Mouse (Mus musculus) hindbrain, embryonic 15.5 days (tissue): Measurements from ENCODE around the gene Mms19. TPM values are rescaled to one million over a fixed set of nuclear protein-coding genes. Genes with fewer than 3 reads are reported as not detected.

Experiments
- ATAC-seq: fragments of 200-750 bp; cut with Nextera tagmentation; 2 replicates; pipeline ENCODE4 v1.8.0; 2017; ENCODE audit warnings: low read depth, moderate number of reproducible peaks, moderate TSS enrichment; ENCODE audit not compliant: low FRiP score
- H3K27ac ChIP-seq: fragments of 300-500 bp; sonication (generic); replicated peaks from 2 replicates; pipeline ENCODE4 v1.5.1; 2015; ENCODE audit warnings: mild to moderate bottlenecking, inconsistent platforms
- H3K27me3 ChIP-seq: fragments of 300-500 bp; sonication (generic); 2 replicates; pipeline ENCODE4 v1.6.1; 2015; ENCODE audit warnings: control low read depth, inconsistent platforms
- H3K36me3 ChIP-seq: fragments of 300-500 bp; sonication (generic); 2 replicates; pipeline ENCODE4 v1.6.1; 2015; ENCODE audit warnings: control low read depth, inconsistent platforms
- H3K4me1 ChIP-seq: fragments of 300-500 bp; sonication (generic); replicated peaks from 2 replicates; pipeline ENCODE4 v1.6.1; 2015; ENCODE audit warnings: control low read depth, inconsistent platforms
- H3K4me2 ChIP-seq: fragments of 300-500 bp; sonication (generic); 2 replicates; pipeline ENCODE4 v1.6.1; 2015; ENCODE audit warnings: moderate library complexity, mild to moderate bottlenecking, inconsistent platforms
- H3K4me3 ChIP-seq: fragments of 300-500 bp; sonication (generic); 2 replicates; pipeline ENCODE4 v1.5.1; 2015; ENCODE audit warnings: mild to moderate bottlenecking, inconsistent platforms
- H3K9ac ChIP-seq: fragments of 300-500 bp; sonication (generic); 2 replicates; pipeline ENCODE4 v1.6.1; 2015; ENCODE audit warnings: inconsistent platforms
- H3K9me3 ChIP-seq: fragments of 300-500 bp; sonication (generic); 2 replicates; pipeline ENCODE4 v1.6.1; 2016; ENCODE audit warnings: control low read depth, inconsistent platforms
- WGBS: fragments of 180-500 bp; shearing (Covaris S2); methylation state at CpG from one replicate; pipeline ENCODE4 v1.1.7; 2015; 5-methylcytosine and 5-hydroxymethylcytosine counted together
- polyA plus RNA-seq: library from polyadenylated mRNA; unstranded; fragments of >200 nt; fragmentation: Nextera tagmentation; extraction: Ambion mirVana; gene quantifications from 2 replicates; pipeline ENCODE4 v1.2.1, GENCODE M21; 2015

Mms19 gene
- polyA plus RNA-seq, 1 experiment from 2014 or later = 33.4 TPM

GRCm38 (mm10) chr19:41973891-41974794 lies 6.8 kb downstream of the Mms19 start:
- no peak overlapping the region for H3K4me3 ChIP-seq
- ATAC-seq = peak; percentile 56; the same call in 1 of the 2 replicates
- no peaks in the 10 kb centered on the region for H3K27me3 ChIP-seq
- H3K36me3 ChIP-seq = peaks cover 5% of the 10 kb centered on the region; the same call in 1 of the 2 replicates
- H3K4me2 ChIP-seq = no peak overlapping the region
- H3K9ac ChIP-seq = no peak overlapping the region
- 50% methylated on average over 13 of the region's 13 CpGs for WGBS
- no peaks in the 10 kb centered on the region for H3K9me3 ChIP-seq
- peak overlapping the region; percentile 6; the same call in 1 of the 2 replicates for H3K27ac ChIP-seq
- H3K4me1 ChIP-seq = peaks cover 13% of the 10 kb centered on the region

- peaks cover 32% of the 10 kb centered on the region for H3K36me3 ChIP-seq
- no peak overlapping the region for H3K9ac ChIP-seq
- 95% methylated on average over 7 of the region's 7 CpGs for WGBS
- H3K4me1 ChIP-seq = peaks cover 10% of the 10 kb centered on the region
- no peaks in the 10 kb centered on the region for H3K27me3 ChIP-seq
- no peak overlapping the region for H3K4me3 ChIP-seq
- H3K9me3 ChIP-seq = no peaks in the 10 kb centered on the region
- H3K27ac ChIP-seq = no peak overlapping the region
- H3K4me2 ChIP-seq = no peak overlapping the region
- no peak for ATAC-seq
These were observed 11.3 kb downstream of the Mms19 start for GRCm38 (mm10) chr19:41969618-41970017.

- H3K9ac ChIP-seq = no peak overlapping the region
- no peak overlapping the region for H3K4me2 ChIP-seq
- H3K9me3 ChIP-seq = no peaks in the 10 kb centered on the region
- no peaks in the 10 kb centered on the region for H3K4me1 ChIP-seq
- no peak for ATAC-seq
- H3K36me3 ChIP-seq = peaks cover 72% of the 10 kb centered on the region
- no peak overlapping the region for H3K4me3 ChIP-seq
- no peak overlapping the region for H3K27ac ChIP-seq
- 95% methylated on average over 3 of the region's 3 CpGs for WGBS
- no peaks in the 10 kb centered on the region for H3K27me3 ChIP-seq
These were observed 27.4 kb downstream of the Mms19 start for GRCm38 (mm10) chr19:41953574-41953973.

GRCm38 (mm10) chr19:41952287-41952686 lies 28.7 kb downstream of the Mms19 start:
- Histone ChIP-seq H3K9ac (no peak overlapping the region), H3K4me3 (no peak overlapping the region), H3K27me3 (no peaks in the 10 kb centered on the region), H3K4me2 (no peak overlapping the region), H3K36me3 (peaks cover 77% of the 10 kb centered on the region), H3K9me3 (no peaks in the 10 kb centered on the region), H3K4me1 (no peaks in the 10 kb centered on the region), H3K27ac (no peak overlapping the region)
- 76% methylated on average over 4 of the region's 4 CpGs for WGBS
- no peak for ATAC-seq

GRCm38 (mm10) chr19:41943841-41944240 lies 37.1 kb downstream of the Mms19 start:
- Histone ChIP-seq H3K4me3 (no peak overlapping the region), H3K9ac (no peak overlapping the region), H3K27ac (no peak overlapping the region), H3K4me1 (no peaks in the 10 kb centered on the region), H3K9me3 (no peaks in the 10 kb centered on the region), H3K36me3 (peaks cover 92% of the 10 kb centered on the region), H3K4me2 (no peak overlapping the region), H3K27me3 (no peaks in the 10 kb centered on the region)
- ATAC-seq = no peak
- WGBS = 94% methylated on average over 7 of the region's 7 CpGs

GRCm38 (mm10) chr19:41938539-41938938 lies 42.4 kb downstream of the Mms19 start:
- ATAC-seq = no peak
- Histone ChIP-seq H3K27ac (no peak overlapping the region), H3K36me3 (peaks cover 58% of the 10 kb centered on the region), H3K9me3 (no peaks in the 10 kb centered on the region), H3K27me3 (no peaks in the 10 kb centered on the region), H3K9ac (no peak overlapping the region), H3K4me3 (no peak overlapping the region), H3K4me2 (no peak overlapping the region), H3K4me1 (peaks cover 20% of the 10 kb centered on the region)
- 95% methylated on average over 5 of the region's 5 CpGs for WGBS

- Histone ChIP-seq H3K4me2 (no peak overlapping the region), H3K27ac (no peak overlapping the region), H3K9ac (no peak overlapping the region), H3K36me3 (peaks cover 35% of the 10 kb centered on the region), H3K4me3 (no peak overlapping the region), H3K27me3 (no peaks in the 10 kb centered on the region), H3K4me1 (peaks cover 29% of the 10 kb centered on the region), H3K9me3 (no peaks in the 10 kb centered on the region)
- WGBS = 92% methylated on average over 1 of the region's 1 CpGs
- ATAC-seq = no peak
These were observed 45.0 kb downstream of the Mms19 start for GRCm38 (mm10) chr19:41935921-41936320.

- Histone ChIP-seq H3K4me2 (peak overlapping the region; percentile 79), H3K4me1 (peaks cover 29% of the 10 kb centered on the region), H3K9me3 (no peaks in the 10 kb centered on the region), H3K9ac (peak overlapping the region; percentile 77), H3K36me3 (peaks cover 31% of the 10 kb centered on the region), H3K27ac (no peak overlapping the region), H3K27me3 (no peaks in the 10 kb centered on the region), H3K4me3 (peak overlapping the region; percentile 81)
- no peak for ATAC-seq
- WGBS = 35% methylated on average over 6 of the region's 6 CpGs
These were observed 46.8 kb downstream of the Mms19 start for GRCm38 (mm10) chr19:41934124-41934523.

GRCm38 (mm10) chr19:41933179-41934086 lies 47.5 kb downstream of the Mms19 start, which contains the start of the genes Exosc1 and Zdhhc16:
Gene Exosc1 (minus strand): TSS chr19:41933423.
Gene Zdhhc16 (plus strand): TSS chr19:41933480.
- peak; percentile 100 for ATAC-seq
- H3K27me3 ChIP-seq = no peaks in the 10 kb centered on the region
- peaks cover 32% of the 10 kb centered on the region for H3K36me3 ChIP-seq
- peak within 1 kb of the TSS; percentile 75 for H3K27ac ChIP-seq
- under 1% methylated on average over 47 of the region's 47 CpGs for WGBS
- H3K4me2 ChIP-seq = peak within 1 kb of the TSS; percentile 79
- no peaks in the 10 kb centered on the region for H3K9me3 ChIP-seq
- H3K4me3 ChIP-seq = peak within 1 kb of the TSS; percentile 81
- peaks cover 29% of the 10 kb centered on the region for H3K4me1 ChIP-seq
- peak within 1 kb of the TSS; percentile 77 for H3K9ac ChIP-seq

- peaks cover 32% of the 10 kb centered on the region for H3K36me3 ChIP-seq
- peak overlapping the region; percentile 81 for H3K4me3 ChIP-seq
- H3K27me3 ChIP-seq = no peaks in the 10 kb centered on the region
- no peaks in the 10 kb centered on the region for H3K9me3 ChIP-seq
- WGBS = under 1% methylated on average over 28 of the region's 28 CpGs
- peak overlapping the region; percentile 79 for H3K4me2 ChIP-seq
- peak; percentile 35 for ATAC-seq
- peak overlapping the region; percentile 62 for H3K9ac ChIP-seq
- H3K4me1 ChIP-seq = peaks cover 29% of the 10 kb centered on the region
- peak overlapping the region; percentile 75 for H3K27ac ChIP-seq
These were observed 48.3 kb downstream of the Mms19 start for GRCm38 (mm10) chr19:41932686-41933085.

GRCm38 (mm10) chr19:41920412-41921067 lies 60.4 kb downstream of the Mms19 start:
- WGBS = 81% methylated on average over 5 of the region's 5 CpGs
- Histone ChIP-seq H3K9ac (no peak overlapping the region), H3K27me3 (no peaks in the 10 kb centered on the region), H3K4me2 (no peak overlapping the region), H3K4me3 (no peak overlapping the region), H3K9me3 (no peaks in the 10 kb centered on the region), H3K27ac (no peak overlapping the region), H3K36me3 (peaks cover 72% of the 10 kb centered on the region), H3K4me1 (no peaks in the 10 kb centered on the region)
- no peak for ATAC-seq
